Mouse (Mus musculus): ENCODE data around the gene Srsx.
"Not testable (repeated sequence)": the region's sequence is repeated elsewhere in the genome, so short reads cannot be mapped to it uniquely, and the experiment has no call there.

Srsx gene

GRCm38 (mm10) chrX:123222381-123222780 lies at the start of gene Srsx:
Srsx (minus strand) TSS chrX:123222481.
- not testable (repeated sequence) for DNase-seq

- not testable (repeated sequence) for DNase-seq
These were observed 24.5 kb upstream of the Srsx start, which contains the start of gene Gm17577 for GRCm38 (mm10) chrX:123246807-123247206. Gm17577 (minus strand) TSS chrX:123246907.
